Mouse (Mus musculus) liver, embryonic 15.5 days (tissue): ENCODE measurements around the gene Tubb2a. TPM values are rescaled to one million over a fixed set of nuclear protein-coding genes. Genes with fewer than 3 reads are reported as not detected.
"Not testable (repeated sequence)": the region's sequence is repeated elsewhere in the genome, so short reads cannot be mapped to it uniquely, and the experiment has no call there.

Source experiments
- ATAC-seq: fragments of 200-750 bp; cut with Nextera tagmentation; 2 replicates; pipeline ENCODE4 v1.8.0; 2017; ENCODE audit warnings: moderate number of reproducible peaks, mild to moderate bottlenecking, moderate library complexity; ENCODE audit not compliant: insufficient read depth
- H3K27ac ChIP-seq: fragments of 300-500 bp; sonication (generic); replicated peaks from 2 replicates; pipeline ENCODE4 v1.5.1; 2015; ENCODE audit warnings: mild to moderate bottlenecking, inconsistent platforms
- H3K27me3 ChIP-seq: fragments of 300-500 bp; sonication (generic); 2 replicates; pipeline ENCODE4 v1.6.1; 2015; ENCODE audit warnings: mild to moderate bottlenecking, inconsistent platforms
- H3K36me3 ChIP-seq: fragments of 300-500 bp; sonication (generic); replicated peaks from 2 replicates; pipeline ENCODE4 v1.6.1; 2015; ENCODE audit warnings: moderate library complexity, mild to moderate bottlenecking, inconsistent platforms
- H3K4me1 ChIP-seq: fragments of 300-500 bp; sonication (generic); replicated peaks from 2 replicates; pipeline ENCODE4 v1.6.1; 2015; ENCODE audit warnings: inconsistent platforms
- H3K4me2 ChIP-seq: fragments of 300-500 bp; sonication (generic); 2 replicates; pipeline ENCODE4 v1.6.1; 2015; ENCODE audit warnings: moderate library complexity, mild to moderate bottlenecking, inconsistent platforms
- H3K4me3 ChIP-seq: fragments of 300-500 bp; sonication (generic); replicated peaks from 2 replicates; pipeline ENCODE4 v1.5.1; 2015; ENCODE audit warnings: mild to moderate bottlenecking, inconsistent platforms
- H3K9ac ChIP-seq: fragments of 300-500 bp; sonication (generic); 2 replicates; pipeline ENCODE4 v1.6.1; 2015; ENCODE audit warnings: moderate library complexity, mild to moderate bottlenecking, inconsistent platforms
- H3K9me3 ChIP-seq: fragments of 300-500 bp; sonication (generic); replicated peaks from 2 replicates; pipeline ENCODE4 v1.6.1; 2016; ENCODE audit warnings: inconsistent platforms
- WGBS: fragments of 180-500 bp; shearing (Covaris S2); methylation state at CpG from one replicate; pipeline ENCODE4 v1.1.7; 2015; ENCODE audit warnings: mixed read lengths; ENCODE audit not compliant: insufficient replicate concordance; 5-methylcytosine and 5-hydroxymethylcytosine counted together
- polyA plus RNA-seq: library from polyadenylated mRNA; unstranded; fragments of >200 nt; fragmentation: Nextera tagmentation; extraction: Ambion mirVana; gene quantifications from 2 replicates; pipeline ENCODE4 v1.2.1, GENCODE M21; 2015

The Tubb2a gene
- polyA plus RNA-seq, 1 experiment from 2014 or later = 62.6 TPM

GRCm38 (mm10) chr13:34074441-34074840, 3.4 kb downstream of the Tubb2a start:
- not testable (repeated sequence) for ATAC-seq, H3K4me2 ChIP-seq, H3K9ac ChIP-seq, H3K27me3 ChIP-seq, H3K27ac ChIP-seq, H3K9me3 ChIP-seq, H3K36me3 ChIP-seq, H3K4me3 ChIP-seq
- WGBS = 85% methylated on average over 11 of the region's 17 CpGs
- H3K4me1 ChIP-seq = peaks cover 25% of the 10 kb centered on the region

GRCm38 (mm10) chr13:34072847-34073246, 5.0 kb downstream of the Tubb2a start:
- no peak for ATAC-seq
- Histone ChIP-seq H3K36me3 (peaks cover 3% of the 10 kb centered on the region; the same call in 1 of the 2 replicates), H3K9me3 (no peaks in the 10 kb centered on the region), H3K4me2 (no peak overlapping the region), H3K9ac (no peak overlapping the region), H3K27me3 (no peaks in the 10 kb centered on the region), H3K27ac (no peak overlapping the region), H3K4me1 (peaks cover 16% of the 10 kb centered on the region), H3K4me3 (no peak overlapping the region)
- WGBS = 70% methylated on average over 3 of the region's 3 CpGs

GRCm38 (mm10) chr13:34071836-34072235, 6.0 kb downstream of the Tubb2a start:
- WGBS = 71% methylated on average over 6 of the region's 6 CpGs
- peaks cover 3% of the 10 kb centered on the region; the same call in 1 of the 2 replicates for H3K36me3 ChIP-seq
- no peak for ATAC-seq

GRCm38 (mm10) chr13:34070296-34070695, 7.5 kb downstream of the Tubb2a start:
- no peaks in the 10 kb centered on the region for H3K9me3 ChIP-seq
- no peaks in the 10 kb centered on the region for H3K4me1 ChIP-seq
- H3K4me3 ChIP-seq = no peak overlapping the region
- 71% methylated on average over 4 of the region's 4 CpGs for WGBS
- no peak overlapping the region for H3K9ac ChIP-seq
- 0 out of 2 replicates have a peak, but pooled peaks cover 2% of the 10 kb centered on the region for H3K36me3 ChIP-seq
- no peak overlapping the region for H3K27ac ChIP-seq
- H3K4me2 ChIP-seq = no peak overlapping the region
- ATAC-seq = no peak
- H3K27me3 ChIP-seq = no peaks in the 10 kb centered on the region

More at GRCm38 (mm10) chr13:34071836-34072235, 6.0 kb downstream of the Tubb2a start:
- H3K27me3 ChIP-seq = no peaks in the 10 kb centered on the region
- H3K9me3 ChIP-seq = no peaks in the 10 kb centered on the region
- H3K9ac ChIP-seq = no peak overlapping the region
- no peak overlapping the region for H3K4me3 ChIP-seq
- H3K27ac ChIP-seq = no peak overlapping the region
- H3K4me1 ChIP-seq = peaks cover 6% of the 10 kb centered on the region
- no peak overlapping the region for H3K4me2 ChIP-seq

- H3K36me3 ChIP-seq = peaks cover 4% of the 10 kb centered on the region; the same call in 1 of the 2 replicates
- no peaks in the 10 kb centered on the region for H3K4me1 ChIP-seq
- H3K27me3 ChIP-seq = no peaks in the 10 kb centered on the region
- H3K9me3 ChIP-seq = no peaks in the 10 kb centered on the region
- ATAC-seq = no peak
- H3K27ac ChIP-seq = no peak overlapping the region
- no peak overlapping the region for H3K9ac ChIP-seq
- H3K4me2 ChIP-seq = no peak overlapping the region
- 57% methylated on average over 1 of the region's 1 CpGs for WGBS
- no peak overlapping the region for H3K4me3 ChIP-seq
These were observed 11.5 kb downstream of the Tubb2a start for GRCm38 (mm10) chr13:34066351-34066750.

GRCm38 (mm10) chr13:34062466-34062865, 15.3 kb downstream of the Tubb2a start:
- Histone ChIP-seq H3K27me3 (no peaks in the 10 kb centered on the region), H3K36me3 (peaks cover 12% of the 10 kb centered on the region; the same call in 1 of the 2 replicates), H3K9me3 (0 out of 2 replicates have a peak, but pooled peaks cover 2% of the 10 kb centered on the region), H3K9ac (no peak overlapping the region), H3K27ac (no peak overlapping the region), H3K4me1 (no peaks in the 10 kb centered on the region), H3K4me3 (no peak overlapping the region), H3K4me2 (no peak overlapping the region)
- WGBS = 72% methylated on average over 10 of the region's 10 CpGs
- no peak for ATAC-seq

GRCm38 (mm10) chr13:34060061-34060460, 17.7 kb downstream of the Tubb2a start:
- Histone ChIP-seq H3K27ac (no peak overlapping the region), H3K9me3 (0 out of 2 replicates have a peak, but pooled peaks cover 2% of the 10 kb centered on the region), H3K4me3 (no peak overlapping the region), H3K36me3 (peaks cover 19% of the 10 kb centered on the region), H3K27me3 (no peaks in the 10 kb centered on the region), H3K4me2 (no peak overlapping the region), H3K9ac (no peak overlapping the region), H3K4me1 (no peaks in the 10 kb centered on the region)
- 74% methylated on average over 9 of the region's 9 CpGs for WGBS
- ATAC-seq = no peak

GRCm38 (mm10) chr13:34057252-34057651, 20.6 kb downstream of the Tubb2a start:
- H3K27ac ChIP-seq = no peak overlapping the region
- H3K9ac ChIP-seq = no peak overlapping the region
- H3K4me2 ChIP-seq = no peak overlapping the region
- H3K9me3 ChIP-seq = 0 out of 2 replicates have a peak, but pooled peaks cover 2% of the 10 kb centered on the region
- H3K27me3 ChIP-seq = no peaks in the 10 kb centered on the region
- no peak overlapping the region for H3K4me3 ChIP-seq
- H3K4me1 ChIP-seq = 0 out of 2 replicates have a peak, but pooled peaks cover 10% of the 10 kb centered on the region
- WGBS = 73% methylated on average over 1 of the region's 1 CpGs
- no peak for ATAC-seq
- peaks cover 15% of the 10 kb centered on the region for H3K36me3 ChIP-seq

GRCm38 (mm10) chr13:34054983-34055382, 22.8 kb downstream of the Tubb2a start:
- peaks cover 17% of the 10 kb centered on the region for H3K36me3 ChIP-seq
- no peak overlapping the region for H3K4me2 ChIP-seq
- H3K27me3 ChIP-seq = no peaks in the 10 kb centered on the region
- H3K9me3 ChIP-seq = 0 out of 2 replicates have a peak, but pooled peaks cover 2% of the 10 kb centered on the region
- H3K9ac ChIP-seq = no peak overlapping the region
- peak overlapping the region; percentile 80 for H3K27ac ChIP-seq
- WGBS = 58% methylated on average over 3 of the region's 3 CpGs
- H3K4me3 ChIP-seq = no peak overlapping the region
- H3K4me1 ChIP-seq = 0 out of 2 replicates have a peak, but pooled peaks cover 10% of the 10 kb centered on the region
- peak; percentile 78 for ATAC-seq

- Histone ChIP-seq H3K27ac (peak overlapping the region; percentile 80), H3K4me3 (no peak overlapping the region), H3K9me3 (0 out of 2 replicates have a peak, but pooled peaks cover under 1% of the 10 kb centered on the region), H3K4me2 (no peak overlapping the region), H3K27me3 (no peaks in the 10 kb centered on the region), H3K9ac (no peak overlapping the region), H3K4me1 (0 out of 2 replicates have a peak, but pooled peaks cover 10% of the 10 kb centered on the region), H3K36me3 (peaks cover 16% of the 10 kb centered on the region)
- ATAC-seq = peak; percentile 67
- 64% methylated on average over 4 of the region's 4 CpGs for WGBS
These were observed 23.4 kb downstream of the Tubb2a start for GRCm38 (mm10) chr13:34054391-34054790.

GRCm38 (mm10) chr13:34053673-34054282, 24.0 kb downstream of the Tubb2a start:
- Histone ChIP-seq H3K27me3 (no peaks in the 10 kb centered on the region), H3K9ac (no peak overlapping the region), H3K27ac (peak overlapping the region; percentile 80), H3K9me3 (no peaks in the 10 kb centered on the region), H3K4me2 (no peak overlapping the region), H3K36me3 (peaks cover 13% of the 10 kb centered on the region), H3K4me1 (0 out of 2 replicates have a peak, but pooled peaks cover 10% of the 10 kb centered on the region), H3K4me3 (no peak overlapping the region)
- ATAC-seq = no peak
- 62% methylated on average over 13 of the region's 13 CpGs for WGBS
